Mouse (Mus musculus) limb, embryonic 13.5 days (tissue): ENCODE measurements at regions not wholly inside any gene's neighbourhood (a gene's known extent, or its start where the extent isn't known, plus 50 kb on each side); places are given as distances from the start of the nearest gene placed in this dataset.

Experiments used
- ATAC-seq: fragments of 200-750 bp; cut with Nextera tagmentation; 2 replicates; pipeline ENCODE4 v1.8.0; 2017; ENCODE audit warnings: low read depth, moderate number of reproducible peaks, moderate TSS enrichment; ENCODE audit not compliant: low FRiP score
- H3K27ac ChIP-seq: fragments of 300-500 bp; sonication (generic); 2 replicates; pipeline ENCODE4 v1.5.1; 2015; ENCODE audit warnings: inconsistent platforms, mild to moderate bottlenecking, moderate library complexity
- H3K27me3 ChIP-seq: fragments of 300-500 bp; sonication (generic); 2 replicates; pipeline ENCODE4 v1.6.1; 2015; ENCODE audit warnings: mild to moderate bottlenecking, inconsistent platforms
- H3K36me3 ChIP-seq: fragments of 300-500 bp; sonication (generic); 2 replicates; pipeline ENCODE4 v1.6.1; 2015; ENCODE audit warnings: inconsistent platforms, mild to moderate bottlenecking, moderate library complexity
- H3K4me1 ChIP-seq: fragments of 300-500 bp; sonication (generic); 2 replicates; pipeline ENCODE4 v1.6.1; 2015; ENCODE audit warnings: inconsistent platforms
- H3K4me2 ChIP-seq: fragments of 300-500 bp; sonication (generic); replicated peaks from 2 replicates; pipeline ENCODE4 v1.6.1; 2015; ENCODE audit warnings: inconsistent platforms, mild to moderate bottlenecking, moderate library complexity
- H3K4me3 ChIP-seq: fragments of 300-500 bp; sonication (generic); 2 replicates; pipeline ENCODE4 v1.5.1; 2015; ENCODE audit warnings: moderate library complexity, mild to moderate bottlenecking, inconsistent platforms
- H3K9ac ChIP-seq: fragments of 300-500 bp; sonication (generic); 2 replicates; pipeline ENCODE4 v1.6.1; 2015; ENCODE audit warnings: mild to moderate bottlenecking, inconsistent platforms
- H3K9me3 ChIP-seq: fragments of 300-500 bp; sonication (generic); 2 replicates; pipeline ENCODE4 v1.6.1; 2016; ENCODE audit warnings: inconsistent platforms
- WGBS: fragments of 180-500 bp; shearing (Covaris S2); methylation state at CpG from one replicate; pipeline ENCODE4 v1.1.7; 2015; 5-methylcytosine and 5-hydroxymethylcytosine counted together

DNA sequence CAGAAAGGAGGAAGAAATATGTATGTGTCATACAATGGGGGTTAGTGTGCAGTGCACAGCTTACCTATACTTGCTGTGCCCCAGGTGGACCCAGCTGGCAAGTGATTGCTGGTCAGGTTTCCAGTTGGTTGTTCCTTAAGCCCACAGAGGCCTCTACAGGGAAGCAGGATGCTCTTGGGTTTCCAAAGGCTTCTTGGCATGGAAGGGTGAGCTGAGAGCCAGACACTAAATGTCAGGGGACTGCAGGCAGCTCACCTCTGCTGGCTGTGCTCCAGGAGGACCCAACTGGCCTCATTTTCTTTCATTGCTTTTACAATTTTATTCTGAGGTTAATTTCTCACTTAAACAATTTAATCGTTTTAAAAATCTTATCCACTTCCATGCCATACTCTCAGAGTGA lies 108.1 kb downstream of the Gm10184 start:
- H3K27me3 ChIP-seq = no peaks in the 10 kb centered on the region
- H3K4me2 ChIP-seq = no peak overlapping the region
- H3K4me3 ChIP-seq = no peak overlapping the region
- ATAC-seq = no peak
- 74% methylated on average over 1 of the region's 1 CpGs for WGBS
- H3K9me3 ChIP-seq = no peaks in the 10 kb centered on the region
- H3K9ac ChIP-seq = no peak overlapping the region
- no peaks in the 10 kb centered on the region for H3K36me3 ChIP-seq
- H3K27ac ChIP-seq = no peak overlapping the region
- H3K4me1 ChIP-seq = no peaks in the 10 kb centered on the region

DNA sequence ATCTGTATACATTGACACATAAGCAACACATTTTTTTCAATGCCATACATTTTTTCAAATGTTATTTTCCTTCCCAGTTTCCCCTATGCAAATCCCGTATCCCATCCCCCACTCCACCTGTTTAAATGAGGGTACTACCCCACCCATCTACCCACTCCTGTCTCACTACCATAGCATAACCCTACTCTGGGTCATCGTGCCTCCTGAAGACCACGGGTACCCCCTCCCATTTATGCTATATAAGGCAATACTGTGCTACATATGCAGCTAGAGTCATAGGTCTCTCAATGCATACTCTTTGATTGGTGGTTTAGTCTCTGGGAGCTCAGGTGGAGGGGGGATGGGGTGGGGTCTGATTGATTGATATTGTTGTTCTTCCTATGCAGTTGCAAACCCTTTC lies 132.7 kb downstream of the Gm10184 start:
- no peaks in the 10 kb centered on the region for H3K27me3 ChIP-seq
- WGBS = 85% methylated on average over 3 of the region's 3 CpGs
- no peaks in the 10 kb centered on the region for H3K4me1 ChIP-seq
- no peaks in the 10 kb centered on the region for H3K36me3 ChIP-seq
- H3K4me3 ChIP-seq = no peak overlapping the region
- no peak overlapping the region for H3K9ac ChIP-seq
- H3K27ac ChIP-seq = no peak overlapping the region
- no peak for ATAC-seq
- no peak overlapping the region for H3K4me2 ChIP-seq
- H3K9me3 ChIP-seq = no peaks in the 10 kb centered on the region

DNA sequence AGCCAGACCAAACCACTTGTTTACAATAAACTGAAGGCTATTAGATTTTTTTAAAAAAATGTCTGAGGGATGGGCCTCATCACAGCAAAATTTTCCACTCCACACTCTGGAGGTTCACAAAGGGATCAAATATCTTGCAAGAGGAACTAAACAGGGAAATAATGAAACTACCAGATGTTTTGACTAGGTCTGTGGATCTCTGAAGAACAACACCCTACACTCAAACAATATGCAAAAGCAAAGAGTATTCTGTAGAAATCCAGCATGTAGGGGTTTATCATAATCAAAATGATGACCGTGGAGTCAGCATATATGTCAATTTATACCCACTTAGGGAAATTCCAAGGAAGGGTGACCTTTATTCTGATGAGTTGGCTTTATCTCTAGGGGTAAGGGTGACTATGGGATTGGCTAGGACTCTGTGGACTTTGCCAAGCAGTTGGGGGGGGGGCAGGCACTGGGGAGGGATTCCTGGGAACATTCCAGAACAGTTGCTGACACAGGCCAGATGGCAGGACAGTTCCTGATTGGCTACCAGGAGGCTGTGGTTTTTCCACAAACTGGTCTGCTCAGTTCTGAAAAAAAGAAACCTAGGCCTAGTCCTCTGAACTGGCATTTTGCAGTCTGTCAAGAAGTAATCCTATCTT lies 143.9 kb downstream of the Gm10184 start:
- Histone ChIP-seq H3K9me3 (no peaks in the 10 kb centered on the region), H3K4me3 (no peak overlapping the region), H3K9ac (no peak overlapping the region), H3K36me3 (no peaks in the 10 kb centered on the region), H3K4me1 (no peaks in the 10 kb centered on the region), H3K27me3 (no peaks in the 10 kb centered on the region), H3K27ac (no peak overlapping the region), H3K4me2 (no peak overlapping the region)
- peak; percentile 73 for ATAC-seq
- WGBS = 76% methylated on average over 1 of the region's 1 CpGs

DNA sequence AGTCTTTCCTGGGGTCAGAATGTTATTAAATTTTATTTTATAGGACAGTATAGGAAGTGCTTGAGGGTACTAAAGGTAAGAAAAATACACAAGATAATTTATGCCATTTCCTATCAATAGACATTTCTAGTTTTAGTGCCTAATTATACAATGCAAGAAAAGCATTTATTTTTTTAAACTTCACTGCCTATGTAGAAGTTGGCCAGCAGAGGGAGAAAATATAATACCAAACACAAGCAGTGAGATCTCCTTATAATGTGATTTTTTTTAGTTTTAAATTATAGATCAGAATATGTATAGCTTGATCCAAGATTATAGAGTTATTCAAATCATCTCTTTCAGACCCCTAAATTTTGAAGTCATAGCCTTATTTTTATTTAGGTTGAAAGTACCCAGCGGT lies 172.8 kb downstream of the Gm10184 start:
- no peak overlapping the region for H3K4me2 ChIP-seq
- no peaks in the 10 kb centered on the region for H3K27me3 ChIP-seq
- H3K9ac ChIP-seq = no peak overlapping the region
- no peak for ATAC-seq
- H3K27ac ChIP-seq = no peak overlapping the region
- no peaks in the 10 kb centered on the region for H3K36me3 ChIP-seq
- 85% methylated on average over 1 of the region's 1 CpGs for whole genome bisulfite sequencing
- H3K4me1 ChIP-seq = no peaks in the 10 kb centered on the region
- no peak overlapping the region for H3K4me3 ChIP-seq
- H3K9me3 ChIP-seq = no peaks in the 10 kb centered on the region

DNA sequence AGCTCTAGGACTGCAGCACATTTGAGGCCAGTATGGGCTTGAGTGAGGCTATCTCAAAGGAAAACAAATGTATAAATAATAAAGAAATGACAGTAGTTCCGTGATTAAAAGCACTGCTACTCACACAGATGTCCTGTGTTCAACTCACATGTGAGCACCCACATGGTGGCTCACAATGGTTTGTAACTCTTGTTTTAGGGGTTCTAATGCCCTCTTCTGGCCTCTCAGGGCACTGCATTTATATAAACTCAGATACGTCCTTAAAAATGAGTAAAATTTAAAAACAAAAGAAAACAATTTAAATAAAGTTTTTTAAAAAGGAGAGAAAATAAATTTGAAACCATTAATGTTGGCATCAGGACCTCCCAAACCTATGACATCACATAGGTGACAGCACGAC lies 184.7 kb downstream of the Gm10184 start:
- Histone ChIP-seq H3K36me3 (no peaks in the 10 kb centered on the region), H3K4me3 (no peak overlapping the region), H3K9me3 (no peaks in the 10 kb centered on the region), H3K4me1 (no peaks in the 10 kb centered on the region), H3K27ac (no peak overlapping the region), H3K4me2 (no peak overlapping the region), H3K27me3 (no peaks in the 10 kb centered on the region), H3K9ac (no peak overlapping the region)
- WGBS = 60% methylated on average over 3 of the region's 3 CpGs
- no peak for ATAC-seq

DNA sequence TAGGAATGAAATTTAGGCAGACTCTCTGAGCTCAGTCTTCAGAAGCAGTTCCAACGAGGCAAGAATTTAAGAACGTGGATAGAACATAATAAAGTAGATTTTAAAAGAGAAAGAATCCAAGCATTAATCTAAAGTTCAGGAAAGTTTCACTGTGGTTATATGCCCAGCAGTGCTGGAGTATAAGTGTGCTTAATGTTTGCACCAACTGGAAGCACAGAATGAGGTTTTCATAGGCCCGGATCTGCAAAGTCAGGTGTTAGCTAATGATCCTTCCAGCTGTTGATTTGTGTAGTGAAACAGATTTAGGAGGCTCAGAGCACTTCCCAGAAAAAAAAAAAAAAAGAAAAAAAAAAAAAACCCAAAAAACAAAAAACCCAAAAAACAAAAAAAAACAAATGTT lies 228.5 kb downstream of the Gm10184 start:
- no peak overlapping the region for H3K4me2 ChIP-seq
- H3K9me3 ChIP-seq = no peaks in the 10 kb centered on the region
- no peak overlapping the region for H3K4me3 ChIP-seq
- H3K36me3 ChIP-seq = no peaks in the 10 kb centered on the region
- H3K4me1 ChIP-seq = no peaks in the 10 kb centered on the region
- H3K9ac ChIP-seq = no peak overlapping the region
- peak; percentile 54; the same call in 1 of the 2 replicates for ATAC-seq
- WGBS = 50% methylated on average over 3 of the region's 3 CpGs
- no peak overlapping the region for H3K27ac ChIP-seq
- H3K27me3 ChIP-seq = no peaks in the 10 kb centered on the region

DNA sequence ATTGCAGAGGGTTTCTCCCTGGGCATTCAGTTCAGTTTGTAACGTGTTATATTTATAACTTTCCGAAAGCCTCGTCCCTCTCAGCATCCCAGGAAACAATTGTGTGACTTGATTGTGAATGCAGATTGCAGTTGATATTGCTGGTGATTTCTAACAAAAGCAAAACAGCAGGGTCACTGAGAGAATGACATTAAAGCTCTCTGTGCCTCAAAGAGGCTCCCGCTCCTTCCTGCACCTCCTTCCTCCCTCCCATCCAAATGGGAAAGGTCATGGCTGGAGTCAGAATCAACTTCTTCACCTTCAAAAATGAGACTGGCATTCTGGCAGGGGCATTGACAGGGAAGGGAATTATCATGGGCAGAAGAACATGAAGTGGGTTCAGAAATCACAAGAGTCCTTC lies 251.9 kb downstream of the Gm10184 start:
- Histone ChIP-seq H3K4me1 (no peaks in the 10 kb centered on the region), H3K36me3 (no peaks in the 10 kb centered on the region), H3K27me3 (no peaks in the 10 kb centered on the region), H3K9me3 (no peaks in the 10 kb centered on the region), H3K4me3 (no peak overlapping the region), H3K9ac (no peak overlapping the region), H3K27ac (no peak overlapping the region), H3K4me2 (no peak overlapping the region)
- WGBS = 77% methylated on average over 4 of the region's 4 CpGs
- no peak for ATAC-seq

DNA sequence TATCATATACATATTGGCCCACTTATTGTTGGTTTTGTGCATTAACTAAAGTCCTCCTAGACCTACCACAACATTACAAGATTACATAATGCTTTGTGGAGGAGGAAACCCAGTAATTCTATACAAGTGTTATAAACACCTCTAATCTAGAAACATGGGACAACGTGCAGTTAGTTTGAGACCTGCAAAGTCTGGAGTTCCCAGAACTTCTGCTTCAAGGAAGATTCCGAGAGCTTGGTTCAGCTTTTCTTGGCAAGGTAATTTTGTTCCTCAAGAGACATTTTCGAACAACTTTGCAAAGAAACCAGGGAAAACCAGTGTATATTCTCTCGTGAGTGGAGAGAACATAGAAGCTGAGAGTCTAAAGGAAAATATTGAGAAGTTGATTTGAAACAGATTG lies 254.0 kb downstream of the Gm10184 start:
- Histone ChIP-seq H3K9me3 (no peaks in the 10 kb centered on the region), H3K4me2 (no peak overlapping the region), H3K36me3 (no peaks in the 10 kb centered on the region), H3K27me3 (no peaks in the 10 kb centered on the region), H3K9ac (no peak overlapping the region), H3K27ac (no peak overlapping the region), H3K4me1 (no peaks in the 10 kb centered on the region), H3K4me3 (no peak overlapping the region)
- 74% methylated on average over 4 of the region's 4 CpGs for WGBS
- no peak for ATAC-seq

DNA sequence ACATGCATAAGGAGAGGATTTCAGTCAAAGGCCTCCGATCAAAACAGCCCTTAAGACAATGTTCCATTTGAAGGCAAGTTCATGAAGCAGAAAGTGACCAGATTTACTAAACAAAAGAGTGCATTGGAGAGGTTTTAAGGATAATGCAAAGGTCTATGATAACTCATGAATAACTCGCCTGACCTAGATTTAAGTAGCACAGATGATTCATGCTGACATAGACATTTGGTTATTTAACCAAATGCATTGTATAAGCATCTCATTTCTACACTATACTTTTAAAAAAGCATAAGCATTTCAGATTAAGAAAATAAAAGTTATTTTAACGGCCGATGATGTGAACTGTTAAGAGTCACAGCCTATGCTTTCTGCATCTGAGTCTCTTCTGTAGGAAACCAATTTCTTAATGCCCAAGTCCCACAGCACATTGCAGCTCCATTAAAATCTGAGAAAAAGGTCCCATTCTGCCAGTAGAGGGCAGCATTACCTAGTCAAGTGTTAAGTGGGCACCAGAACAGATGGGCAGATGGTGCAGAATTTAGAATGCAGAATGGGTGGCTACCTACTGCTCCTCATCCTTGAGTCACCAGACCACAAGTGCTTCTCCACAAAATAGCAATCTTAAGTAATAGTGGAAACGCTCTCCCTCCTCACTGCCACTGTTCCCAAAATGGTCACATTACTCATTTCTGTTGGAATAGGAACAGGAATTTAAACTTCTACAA lies 256.0 kb downstream of the Gm10184 start:
- Histone ChIP-seq H3K9ac (no peak overlapping the region), H3K27me3 (no peaks in the 10 kb centered on the region), H3K4me3 (no peak overlapping the region), H3K4me1 (no peaks in the 10 kb centered on the region), H3K36me3 (no peaks in the 10 kb centered on the region), H3K9me3 (no peaks in the 10 kb centered on the region), H3K27ac (no peak overlapping the region), H3K4me2 (no peak overlapping the region)
- 72% methylated on average over 5 of the region's 5 CpGs for WGBS
- ATAC-seq = no peak

DNA sequence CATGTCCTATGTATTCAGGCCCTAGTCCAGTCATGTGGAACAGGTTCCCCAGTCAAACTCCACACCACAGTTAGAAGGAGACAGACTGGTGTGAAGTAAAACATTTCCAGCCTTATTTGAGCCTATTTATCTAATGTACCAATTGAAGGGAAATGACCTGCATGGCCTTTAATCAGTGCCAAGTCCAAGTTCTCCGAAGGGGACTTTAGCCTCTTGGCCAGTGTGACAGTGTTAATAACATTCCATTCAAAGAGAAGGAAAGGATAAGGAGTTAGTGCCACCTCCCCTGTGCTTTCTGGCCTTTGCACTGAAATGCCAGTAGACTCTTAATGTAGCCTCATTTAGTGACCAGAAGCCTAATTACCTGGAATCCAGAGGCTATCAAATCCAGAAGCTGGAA lies 264.2 kb downstream of the Gm10184 start:
- H3K9ac ChIP-seq = no peak overlapping the region
- no peak for ATAC-seq
- 71% methylated on average over 1 of the region's 1 CpGs for WGBS
- no peak overlapping the region for H3K4me3 ChIP-seq
- no peaks in the 10 kb centered on the region for H3K36me3 ChIP-seq
- no peak overlapping the region for H3K27ac ChIP-seq
- H3K9me3 ChIP-seq = no peaks in the 10 kb centered on the region
- H3K4me2 ChIP-seq = no peak overlapping the region
- H3K4me1 ChIP-seq = no peaks in the 10 kb centered on the region
- no peaks in the 10 kb centered on the region for H3K27me3 ChIP-seq
